Mouse (Mus musculus): ENCODE measurements around the gene Spata20. TPM values are rescaled to one million over a fixed set of nuclear protein-coding genes. Genes with fewer than 3 reads are reported as not detected.

The Spata20 gene
- total RNA-seq (2021) = not detected
- long read RNA-seq, experiment 1 = 0 reads
- long read RNA-seq, experiment 2 = 0 reads

- DNase-seq = peak; percentile 91
Measured at GRCm38 (mm10) chr11:94486001-94486400, at the start of gene Spata20. Spata20 (minus strand) TSS chr11:94486179.

- no peak for DNase-seq
Measured at GRCm38 (mm10) chr11:94533171-94533570, 47.2 kb upstream of the Spata20 start.

GRCm38 (mm10) chr11:94528879-94529278 lies 42.9 kb upstream of the Spata20 start:
- no peak for DNase-seq

GRCm38 (mm10) chr11:94526171-94526879 lies 40.3 kb upstream of the Spata20 start:
- DNase-seq = no peak

- DNase-seq = no peak
Measured at GRCm38 (mm10) chr11:94521219-94521843, 35.4 kb upstream of the Spata20 start, which contains the start of gene Mycbpap. Mycbpap (minus strand) TSS chr11:94521742.

GRCm38 (mm10) chr11:94513452-94513851 lies 27.5 kb upstream of the Spata20 start:
- DNase-seq = no peak

GRCm38 (mm10) chr11:94508976-94509375 lies 23.0 kb upstream of the Spata20 start:
- DNase-seq = no peak

- no peak for DNase-seq
Measured at GRCm38 (mm10) chr11:94501482-94501881, 15.5 kb upstream of the Spata20 start.

- DNase-seq = no peak
Measured at GRCm38 (mm10) chr11:94500362-94500761, 14.4 kb upstream of the Spata20 start.

GRCm38 (mm10) chr11:94499661-94500152 lies 13.7 kb upstream of the Spata20 start, which contains the start of gene Epn3:
Epn3 (minus strand) TSS chr11:94499974.
- DNase-seq = peak; percentile 29

GRCm38 (mm10) chr11:94499035-94499434 lies 13.1 kb upstream of the Spata20 start:
- DNase-seq = no peak

GRCm38 (mm10) chr11:94498093-94498996 lies 12.4 kb upstream of the Spata20 start:
- peak; percentile 53 for DNase-seq

GRCm38 (mm10) chr11:94495415-94495814 lies 9.4 kb upstream of the Spata20 start:
- no peak for DNase-seq

GRCm38 (mm10) chr11:94491749-94492099 lies 5.7 kb upstream of the Spata20 start:
- no peak for DNase-seq

GRCm38 (mm10) chr11:94491035-94491748 lies 5.2 kb upstream of the Spata20 start:
- peak; percentile 53 for DNase-seq

GRCm38 (mm10) chr11:94489745-94490144 lies 3.8 kb upstream of the Spata20 start:
- no peak for DNase-seq

GRCm38 (mm10) chr11:94488767-94489533 lies 3.0 kb upstream of the Spata20 start:
- DNase-seq = no peak

- no peak for DNase-seq
Measured at GRCm38 (mm10) chr11:94485223-94485622, 756 bp downstream of the Spata20 start.

- no peak for DNase-seq
Measured at GRCm38 (mm10) chr11:94484636-94485035, 1.3 kb downstream of the Spata20 start.

- no peak for DNase-seq
Measured at GRCm38 (mm10) chr11:94483921-94484320, 2.1 kb downstream of the Spata20 start.

GRCm38 (mm10) chr11:94483436-94483835 lies 2.5 kb downstream of the Spata20 start:
- no peak for DNase-seq
